Mouse (Mus musculus) embryonic facial prominence, embryonic 13.5 days (tissue): ENCODE data around the gene Gli1. TPM values are rescaled to one million over a fixed set of nuclear protein-coding genes. Genes with fewer than 3 reads are reported as not detected.
A peak's percentile ranks its signal among the peaks of the same experiment; 100 is the strongest.

ENCODE experiments used
- ATAC-seq: fragments of 200-750 bp; cut with Nextera tagmentation; 2 replicates; pipeline ENCODE4 v1.8.0; 2017; ENCODE audit warnings: low read depth; ENCODE audit not compliant: insufficient number of reproducible peaks, insufficient read depth, low FRiP score, low TSS enrichment
- H3K27ac ChIP-seq: fragments of 300-500 bp; sonication (generic); 2 replicates; pipeline ENCODE4 v1.5.1; 2015; ENCODE audit warnings: moderate library complexity, mild to moderate bottlenecking, inconsistent platforms
- H3K27me3 ChIP-seq: fragments of 300-500 bp; sonication (generic); 2 replicates; pipeline ENCODE4 v1.6.1; 2015; ENCODE audit warnings: mild to moderate bottlenecking, inconsistent platforms
- H3K36me3 ChIP-seq: fragments of 300-500 bp; sonication (generic); 2 replicates; pipeline ENCODE4 v1.6.1; 2015; ENCODE audit warnings: mild to moderate bottlenecking, inconsistent platforms
- H3K4me1 ChIP-seq: fragments of 300-500 bp; sonication (generic); 2 replicates; pipeline ENCODE4 v1.6.1; 2015; ENCODE audit warnings: inconsistent platforms
- H3K4me2 ChIP-seq: fragments of 300-500 bp; sonication (generic); 2 replicates; pipeline ENCODE4 v1.6.1; 2015; ENCODE audit warnings: moderate library complexity, mild to moderate bottlenecking, inconsistent platforms
- H3K4me3 ChIP-seq: fragments of 300-500 bp; sonication (generic); 2 replicates; pipeline ENCODE4 v1.5.1; 2015; ENCODE audit warnings: mild to moderate bottlenecking, inconsistent platforms
- H3K9ac ChIP-seq: fragments of 300-500 bp; sonication (generic); 2 replicates; pipeline ENCODE4 v1.6.1; 2015; ENCODE audit warnings: mild to moderate bottlenecking, inconsistent platforms
- H3K9me3 ChIP-seq: fragments of 300-500 bp; sonication (generic); 2 replicates; pipeline ENCODE4 v1.6.1; 2016; ENCODE audit warnings: inconsistent platforms
- WGBS: fragments of 180-500 bp; shearing (Covaris S2); methylation state at CpG from one replicate; pipeline ENCODE4 v1.1.7; 2015; ENCODE audit warnings: mixed read lengths; 5-methylcytosine and 5-hydroxymethylcytosine counted together
- polyA plus RNA-seq: library from polyadenylated mRNA; unstranded; fragments of >200 nt; fragmentation: Nextera tagmentation; extraction: Ambion mirVana; gene quantifications from 2 replicates; pipeline ENCODE4 v1.2.1, GENCODE M21; 2015

The Gli1 gene
- 17.5 and 19.8 TPM in 2 replicates for polyA plus RNA-seq

DNA sequence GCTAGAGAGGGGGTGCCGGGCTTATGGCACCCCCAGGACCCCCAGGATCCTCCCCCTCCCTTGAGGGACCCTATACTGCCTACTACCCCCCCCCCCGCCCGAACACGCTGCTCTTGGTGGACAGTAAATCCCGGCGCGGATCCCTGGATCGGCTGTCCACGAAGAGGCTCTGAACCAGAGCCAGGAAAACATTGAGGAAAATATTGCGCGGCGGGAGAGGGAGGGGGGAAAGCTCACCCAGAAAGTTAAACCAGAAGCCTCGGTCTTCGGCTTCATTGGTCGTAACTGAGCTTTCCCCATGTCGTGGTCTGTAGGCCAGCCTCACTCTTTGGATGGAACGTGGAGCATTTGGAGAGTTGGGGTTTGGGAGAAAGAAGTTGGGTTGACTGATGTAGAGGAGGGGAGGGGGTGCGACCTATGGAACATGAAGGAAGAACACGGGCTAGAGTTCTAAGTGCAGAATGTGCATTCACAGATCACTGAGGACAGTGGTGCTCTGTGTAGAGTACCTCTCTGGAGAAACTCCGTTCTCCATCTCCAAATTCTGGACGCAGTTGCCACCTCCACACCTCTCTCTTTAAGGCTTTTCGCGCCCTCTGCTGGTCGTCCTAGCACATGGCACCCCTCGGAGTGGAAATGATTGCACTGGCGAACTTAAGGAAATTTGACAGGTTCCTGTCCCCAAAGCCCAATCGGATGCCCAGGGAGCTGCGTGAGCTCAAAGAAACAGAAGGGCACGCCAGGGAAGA, at the start of gene Gli1:
TSS of gene Gli1 (minus strand) at position 84 of the 749 bp plus-strand sequence.
- Histone ChIP-seq H3K4me1 (peaks cover 31% of the 10 kb centered on the region), H3K9me3 (peaks cover 4% of the 10 kb centered on the region; the same call in 1 of the 2 replicates), H3K27me3 (no peaks in the 10 kb centered on the region), H3K27ac (peak within 1 kb of the TSS; percentile 97), H3K4me3 (peak within 1 kb of the TSS; percentile 60), H3K9ac (peak within 1 kb of the TSS; percentile 76), H3K4me2 (peak within 1 kb of the TSS; percentile 85), H3K36me3 (peaks cover 6% of the 10 kb centered on the region)
- under 1% methylated on average over 29 of the region's 29 CpGs for WGBS
- no peak for ATAC-seq

DNA sequence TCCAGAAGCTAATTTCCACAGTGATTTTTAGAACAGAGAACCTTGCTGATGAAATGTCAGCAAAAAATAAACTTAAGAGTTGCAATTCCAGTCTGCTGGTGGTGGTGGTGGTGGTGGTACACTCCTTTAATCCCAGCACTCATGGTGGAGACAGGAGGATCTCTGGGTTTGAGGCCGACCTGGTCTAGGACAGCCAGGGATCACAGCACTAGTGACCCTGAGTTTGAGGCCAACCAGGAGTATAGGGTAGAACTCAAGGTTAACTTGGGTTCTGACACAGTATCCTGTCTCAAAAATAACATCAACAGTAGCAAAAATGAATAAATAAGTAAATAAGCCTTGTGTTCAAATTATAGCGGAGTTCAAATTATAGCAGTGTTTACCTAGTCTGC, 40.0 kb upstream of the Gli1 start:
- Histone ChIP-seq H3K36me3 (peaks cover 6% of the 10 kb centered on the region; the same call in 1 of the 2 replicates), H3K9me3 (no peaks in the 10 kb centered on the region), H3K4me3 (peak overlapping the region; percentile 70), H3K27ac (peak overlapping the region; percentile 95), H3K27me3 (no peaks in the 10 kb centered on the region), H3K4me2 (peak overlapping the region; percentile 66), H3K4me1 (peaks cover 18% of the 10 kb centered on the region), H3K9ac (peak overlapping the region; percentile 85)
- no peak for ATAC-seq
- WGBS = 46% methylated on average over 2 of the region's 2 CpGs

DNA sequence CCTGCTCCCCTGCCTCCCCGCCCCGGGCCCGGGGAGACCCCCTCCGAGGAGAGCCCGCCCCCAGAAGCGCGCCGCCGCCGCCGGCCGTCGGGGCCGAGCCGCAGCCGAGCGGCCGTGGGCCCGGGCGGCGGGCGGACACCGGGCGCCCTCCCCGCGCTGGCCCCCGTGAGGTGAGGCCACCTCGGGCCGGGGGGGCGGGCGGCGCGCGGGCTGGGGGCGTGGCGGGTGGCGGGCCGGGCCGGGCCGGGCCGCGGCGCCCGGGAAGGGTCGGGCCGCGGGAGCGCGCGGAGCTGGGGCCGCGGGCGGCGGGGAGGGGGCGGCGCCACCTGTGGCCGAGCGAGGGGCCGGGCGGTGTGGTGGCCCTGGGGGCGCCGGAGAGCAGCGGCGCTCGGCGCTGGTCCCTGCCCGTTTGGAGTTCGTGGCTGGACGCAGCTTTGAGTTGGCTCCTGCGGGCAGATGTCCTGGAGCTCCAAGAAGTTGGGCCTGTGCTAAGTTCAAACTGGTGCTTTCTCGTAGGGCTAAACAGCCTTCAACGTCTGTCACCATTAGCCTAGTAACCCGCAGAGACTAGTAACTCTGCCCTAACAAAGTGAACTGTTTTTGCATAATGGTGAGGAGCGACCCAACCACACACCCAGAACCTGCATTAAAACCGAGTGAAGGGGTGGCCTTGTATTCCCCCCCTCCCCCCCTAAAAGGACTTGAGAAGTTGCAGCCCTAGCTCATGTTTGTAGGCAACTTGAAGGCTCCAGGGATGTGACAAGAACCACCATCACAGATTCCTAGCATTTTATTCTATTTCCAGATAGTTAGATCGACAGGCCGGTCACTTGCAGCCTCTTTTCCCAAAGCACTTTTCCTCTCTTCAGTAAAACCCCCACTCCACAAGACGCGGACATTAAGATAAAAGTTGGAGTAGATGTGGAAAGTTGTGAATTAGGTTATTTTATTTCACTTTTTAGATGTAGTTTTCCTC, 39.3 kb upstream of the Gli1 start:
- Histone ChIP-seq H3K4me2 (peak overlapping the region; percentile 66), H3K36me3 (peaks cover 6% of the 10 kb centered on the region; the same call in 1 of the 2 replicates), H3K9ac (peak overlapping the region; percentile 85), H3K27me3 (no peaks in the 10 kb centered on the region), H3K4me3 (peak overlapping the region; percentile 70), H3K27ac (peak overlapping the region; percentile 95), H3K4me1 (peaks cover 18% of the 10 kb centered on the region), H3K9me3 (no peaks in the 10 kb centered on the region)
- 1% methylated on average over 52 of the region's 79 CpGs for WGBS
- peak; percentile 65 for ATAC-seq

DNA sequence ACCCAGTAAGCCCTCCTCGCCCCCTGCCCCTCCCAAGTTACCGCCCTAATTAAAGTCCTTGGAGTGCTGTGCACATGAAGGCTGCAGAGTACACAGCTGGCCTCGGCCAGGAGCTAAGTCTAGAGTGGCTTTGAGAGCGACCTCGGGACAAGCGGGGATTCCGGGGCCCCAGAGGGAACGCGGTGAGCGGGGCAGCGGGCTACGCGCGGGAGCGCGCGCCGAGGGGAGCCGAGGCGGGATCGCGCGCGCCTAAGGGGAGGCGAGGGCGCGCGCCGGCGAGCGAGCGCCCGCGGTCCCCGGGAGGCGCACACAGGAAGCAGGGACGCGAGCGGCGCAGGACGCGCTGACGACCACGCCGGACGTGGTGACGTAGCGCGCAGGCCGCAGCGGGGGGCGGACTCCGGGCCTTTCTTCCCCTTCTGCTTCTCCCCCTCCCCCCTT, 38.5 kb upstream of the Gli1 start, which contains the start of gene R3hdm2:
TSS of gene R3hdm2 (plus strand) at position 77 of the 441 bp plus-strand sequence.
- Histone ChIP-seq H3K9me3 (no peaks in the 10 kb centered on the region), H3K36me3 (peaks cover 6% of the 10 kb centered on the region; the same call in 1 of the 2 replicates), H3K27ac (peak within 1 kb of the TSS; percentile 95), H3K27me3 (no peaks in the 10 kb centered on the region), H3K4me3 (peak within 1 kb of the TSS; percentile 70), H3K4me1 (peaks cover 18% of the 10 kb centered on the region), H3K4me2 (peak within 1 kb of the TSS; percentile 66), H3K9ac (peak within 1 kb of the TSS; percentile 85)
- ATAC-seq = peak; percentile 96
- under 1% methylated on average over 40 of the region's 53 CpGs for WGBS

DNA sequence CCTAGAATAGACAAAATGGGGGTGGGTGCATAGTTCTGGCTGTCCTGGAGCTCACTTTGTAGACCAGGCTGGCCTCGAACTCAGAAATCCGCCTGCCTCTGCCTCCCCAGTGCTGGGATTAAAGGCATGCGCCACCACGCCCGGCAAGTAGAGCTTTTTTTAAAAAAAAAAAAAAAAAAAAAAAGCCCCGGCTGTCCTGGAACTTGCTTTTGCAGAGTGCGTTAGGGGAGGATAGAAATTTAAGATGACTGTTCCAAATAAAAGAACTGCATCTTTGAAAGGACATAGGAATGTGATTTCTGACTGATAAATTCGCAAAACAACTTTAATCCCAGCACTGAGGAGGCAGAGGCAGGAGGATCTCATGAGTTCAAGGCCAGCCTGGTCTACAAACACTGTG, 37.9 kb upstream of the Gli1 start:
- peak overlapping the region; percentile 70 for H3K4me3 ChIP-seq
- H3K9me3 ChIP-seq = no peaks in the 10 kb centered on the region
- peak overlapping the region; percentile 66 for H3K4me2 ChIP-seq
- H3K4me1 ChIP-seq = peaks cover 18% of the 10 kb centered on the region
- H3K9ac ChIP-seq = peak overlapping the region; percentile 85
- ATAC-seq = no peak
- peaks cover 6% of the 10 kb centered on the region; the same call in 1 of the 2 replicates for H3K36me3 ChIP-seq
- peak overlapping the region; percentile 95 for H3K27ac ChIP-seq
- no peaks in the 10 kb centered on the region for H3K27me3 ChIP-seq
- 84% methylated on average over 8 of the region's 8 CpGs for WGBS

DNA sequence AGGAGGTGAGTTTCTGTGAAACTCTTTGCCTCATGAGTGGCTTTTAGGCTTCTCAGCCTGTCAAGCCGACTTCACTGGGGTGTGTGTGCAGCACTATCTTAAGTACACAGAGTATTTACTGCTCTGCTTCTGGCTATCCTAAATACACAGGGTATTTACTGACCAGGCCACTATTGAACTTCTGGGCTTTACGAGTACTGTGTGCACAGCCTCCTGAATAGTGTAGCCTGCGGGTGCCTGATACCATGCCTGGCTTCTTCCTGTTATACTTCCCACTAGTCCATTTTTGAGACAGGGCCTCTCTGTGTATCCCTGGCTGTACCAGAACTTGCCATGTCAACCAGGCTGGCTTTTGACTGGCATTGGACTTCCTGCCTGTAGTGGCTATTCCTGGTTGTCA, 35.9 kb upstream of the Gli1 start:
- 78% methylated on average over 3 of the region's 3 CpGs for WGBS

DNA sequence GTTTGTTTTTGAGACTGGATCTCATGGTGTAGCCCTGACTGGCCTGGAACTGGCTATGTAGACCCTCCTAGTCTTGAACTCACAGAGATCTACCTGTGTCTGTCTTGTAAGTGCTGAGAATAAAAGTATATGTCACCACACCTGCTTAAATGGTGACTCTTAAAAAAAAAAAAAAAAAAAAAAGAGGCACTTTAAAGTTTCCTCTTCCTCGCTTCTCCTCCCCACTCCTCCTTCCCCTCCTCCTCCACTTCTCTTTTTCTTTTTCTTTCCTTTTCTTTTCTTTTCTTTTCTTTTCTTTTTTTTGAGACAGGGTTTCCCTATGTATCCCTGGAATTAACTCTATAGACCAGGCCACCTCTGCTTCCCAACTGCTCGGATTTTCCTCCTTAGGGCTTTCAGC, 29.2 kb upstream of the Gli1 start:
- H3K4me3 ChIP-seq = no peak overlapping the region
- H3K27ac ChIP-seq = no peak overlapping the region
- no peaks in the 10 kb centered on the region for H3K4me1 ChIP-seq
- no peaks in the 10 kb centered on the region for H3K27me3 ChIP-seq
- H3K4me2 ChIP-seq = no peak overlapping the region
- no peaks in the 10 kb centered on the region for H3K9me3 ChIP-seq
- no peak for ATAC-seq
- no peak overlapping the region for H3K9ac ChIP-seq
- WGBS = 72% methylated on average over 2 of the region's 2 CpGs
- H3K36me3 ChIP-seq = no peaks in the 10 kb centered on the region

More for the DNA sequence above, 35.9 kb upstream of the Gli1 start:
- Histone ChIP-seq H3K27me3 (no peaks in the 10 kb centered on the region), H3K9ac (no peak overlapping the region), H3K4me3 (no peak overlapping the region), H3K4me1 (peaks cover 9% of the 10 kb centered on the region), H3K9me3 (no peaks in the 10 kb centered on the region), H3K36me3 (no peaks in the 10 kb centered on the region), H3K4me2 (no peak overlapping the region), H3K27ac (no peak overlapping the region)
- ATAC-seq = no peak

DNA sequence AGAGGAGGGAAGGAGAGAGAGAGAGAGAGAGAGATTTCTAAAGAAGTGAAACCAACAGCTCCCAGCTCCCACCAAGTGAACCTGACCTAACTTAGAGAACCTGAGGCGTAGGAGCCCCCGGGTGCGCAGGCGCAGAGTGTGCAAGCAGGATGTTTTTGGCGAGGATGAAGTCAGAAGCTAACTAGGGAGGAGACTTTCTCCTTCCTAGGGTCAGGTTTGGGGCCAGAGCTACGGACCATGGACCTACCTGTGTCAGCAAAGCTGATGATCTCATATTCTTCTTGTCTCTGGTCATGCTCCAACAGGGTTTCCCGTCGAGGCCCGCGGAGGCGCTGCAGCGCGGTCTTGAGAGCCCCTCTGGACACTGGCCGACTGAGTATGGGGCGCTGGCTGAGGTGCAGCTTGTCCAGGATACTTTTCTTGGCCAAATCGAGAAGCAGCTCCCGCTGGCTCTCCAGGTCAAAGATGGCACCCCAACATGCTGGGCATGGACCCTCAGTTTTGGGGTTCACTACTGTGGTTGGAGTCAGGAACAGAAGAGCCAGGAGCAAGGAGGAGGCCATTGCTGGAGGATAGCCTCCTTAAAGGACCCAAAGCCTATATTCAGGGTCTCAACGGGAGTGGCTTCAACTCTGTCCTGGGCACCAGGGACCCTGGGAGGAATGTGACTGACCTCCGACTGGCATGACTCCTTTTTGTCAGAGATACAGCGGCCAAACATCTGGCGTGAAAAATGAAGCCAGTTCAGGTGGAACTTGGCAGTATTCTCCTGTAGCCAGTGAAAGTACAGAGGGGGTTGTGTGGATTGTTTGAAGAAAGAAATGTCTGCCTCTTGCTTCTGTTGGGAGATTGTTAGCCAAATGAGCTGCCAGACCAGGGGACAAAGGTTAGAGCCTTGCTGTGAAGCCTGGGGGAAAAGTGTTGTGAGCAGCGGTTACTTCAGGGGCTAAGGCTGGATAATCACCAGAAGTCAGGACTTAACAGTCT, 28.4 kb upstream of the Gli1 start, which contains the start of gene Inhbc:
TSS of gene Inhbc (minus strand) at position 598 of the 987 bp plus-strand sequence.
- Histone ChIP-seq H3K36me3 (no peaks in the 10 kb centered on the region), H3K4me2 (no peak within 1 kb of the TSS), H3K4me3 (no peak within 1 kb of the TSS), H3K9ac (no peak within 1 kb of the TSS), H3K4me1 (no peaks in the 10 kb centered on the region), H3K27me3 (no peaks in the 10 kb centered on the region), H3K27ac (no peak within 1 kb of the TSS), H3K9me3 (no peaks in the 10 kb centered on the region)
- ATAC-seq = no peak
- WGBS = 73% methylated on average over 22 of the region's 22 CpGs

DNA sequence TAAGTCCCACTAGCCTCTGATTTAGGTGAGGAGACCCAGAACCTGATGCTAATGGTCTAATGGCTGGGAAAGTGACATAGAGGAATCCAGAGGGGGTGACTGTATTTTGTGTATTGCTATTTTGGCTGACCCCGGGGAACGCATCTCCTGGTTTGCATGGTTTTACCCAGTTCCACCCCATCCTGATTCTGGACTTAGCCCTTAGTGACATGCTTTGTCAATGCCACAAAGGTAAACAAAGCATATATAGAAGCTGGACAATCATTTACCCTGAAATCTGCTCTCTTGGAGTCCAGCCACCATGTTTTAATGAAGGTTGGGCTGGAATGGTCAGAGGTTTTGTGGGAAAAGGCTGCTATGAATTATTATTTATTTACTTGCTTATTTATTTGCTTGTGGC, 26.5 kb upstream of the Gli1 start:
- H3K27ac ChIP-seq = no peak overlapping the region
- H3K9me3 ChIP-seq = no peaks in the 10 kb centered on the region
- H3K9ac ChIP-seq = no peak overlapping the region
- no peaks in the 10 kb centered on the region for H3K4me1 ChIP-seq
- H3K4me2 ChIP-seq = no peak overlapping the region
- no peaks in the 10 kb centered on the region for H3K27me3 ChIP-seq
- no peak overlapping the region for H3K4me3 ChIP-seq
- no peaks in the 10 kb centered on the region for H3K36me3 ChIP-seq
- WGBS = 83% methylated on average over 2 of the region's 2 CpGs
- no peak for ATAC-seq

DNA sequence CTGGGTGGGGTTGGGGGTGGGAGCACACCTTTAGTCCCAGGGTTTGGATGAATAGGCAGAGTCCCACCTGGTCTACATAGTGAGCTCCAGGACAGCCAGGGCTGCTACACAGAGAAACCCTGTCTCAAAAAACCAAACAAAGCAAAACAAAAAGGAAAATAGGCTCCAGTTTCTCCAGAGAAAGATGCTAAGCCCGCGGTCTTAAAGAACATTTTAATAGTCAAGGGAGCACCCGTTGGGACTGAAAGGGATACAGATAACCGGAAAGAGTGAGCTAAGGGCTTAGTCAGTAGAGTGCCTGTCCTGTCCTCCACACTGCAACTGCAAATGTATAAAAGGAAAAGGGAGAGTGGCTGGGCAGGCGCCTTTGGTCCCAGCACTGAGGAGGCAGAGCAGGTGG, 25.3 kb upstream of the Gli1 start:
- H3K27me3 ChIP-seq = no peaks in the 10 kb centered on the region
- no peak overlapping the region for H3K27ac ChIP-seq
- H3K36me3 ChIP-seq = no peaks in the 10 kb centered on the region
- H3K9ac ChIP-seq = no peak overlapping the region
- no peak for ATAC-seq
- WGBS = 79% methylated on average over 5 of the region's 5 CpGs
- H3K4me2 ChIP-seq = no peak overlapping the region
- no peak overlapping the region for H3K4me3 ChIP-seq
- no peaks in the 10 kb centered on the region for H3K9me3 ChIP-seq
- H3K4me1 ChIP-seq = no peaks in the 10 kb centered on the region
